Mouse (Mus musculus) midbrain, embryonic 10.5 days (tissue): ENCODE measurements around the gene Ugt1a6b. TPM values are rescaled to one million over a fixed set of nuclear protein-coding genes. Genes with fewer than 3 reads are reported as not detected.
"Not testable (repeated sequence)": the region's sequence is repeated elsewhere in the genome, so short reads cannot be mapped to it uniquely, and the experiment has no call there.

Experiments
- DNase-seq: peaks from one replicate; pipeline ENCODE4 v3.0.0-alpha.2; 2017; ENCODE audit warnings: low spot score
- H3K27ac ChIP-seq: fragments of 300-500 bp; sonication (generic); replicated peaks from 2 replicates; pipeline ENCODE4 v1.5.1; 2016; ENCODE audit warnings: mild to moderate bottlenecking
- H3K27me3 ChIP-seq: fragments of 300-500 bp; sonication (generic); 2 replicates; pipeline ENCODE4 v1.6.1; 2016; ENCODE audit warnings: low read depth, mild to moderate bottlenecking; ENCODE audit not compliant: poor library complexity, severe bottlenecking
- H3K36me3 ChIP-seq: fragments of 300-500 bp; sonication (generic); 2 replicates; pipeline ENCODE4 v1.6.1; 2016; ENCODE audit warnings: mild to moderate bottlenecking, moderate library complexity
- H3K4me1 ChIP-seq: fragments of 300-500 bp; sonication (generic); 2 replicates; pipeline ENCODE4 v1.6.1; 2016
- H3K4me3 ChIP-seq: fragments of 300-500 bp; sonication (generic); 2 replicates; pipeline ENCODE4 v1.5.1; 2016; ENCODE audit warnings: mild to moderate bottlenecking, moderate library complexity
- H3K9me3 ChIP-seq: fragments of 300-500 bp; sonication (generic); replicated peaks from 2 replicates; pipeline ENCODE4 v1.6.1; 2016; ENCODE audit warnings: mild to moderate bottlenecking
- WGBS: fragments of 180-500 bp; shearing (Covaris S2); methylation state at CpG from one replicate; pipeline ENCODE4 v1.1.7; 2016; 5-methylcytosine and 5-hydroxymethylcytosine counted together
- polyA plus RNA-seq: library from polyadenylated mRNA; unstranded; fragments of >200 nt; fragmentation: Nextera tagmentation; extraction: Ambion mirVana; gene quantifications from 2 replicates; pipeline ENCODE4 v1.2.1, GENCODE M21; 2016

Ugt1a6b gene
- polyA plus RNA-seq: not detected in 2 replicates

- not testable (repeated sequence) for H3K4me1 ChIP-seq, H3K27me3 ChIP-seq, H3K27ac ChIP-seq, H3K9me3 ChIP-seq, H3K4me3 ChIP-seq, DNase-seq, H3K36me3 ChIP-seq
- 81% methylated on average over 3 of the region's 3 CpGs for WGBS
Observed at GRCm38 (mm10) chr1:88103019-88103418, at the start of gene Ugt1a6b. TSS of gene Ugt1a6b (plus strand) at chr1:88103252.

GRCm38 (mm10) chr1:88055088-88055487, 48.0 kb upstream of the Ugt1a6b start, which contains the start of gene Ugt1a10:
TSS of gene Ugt1a10 (plus strand) at chr1:88055388.
- Histone ChIP-seq H3K4me3 (no peak within 1 kb of the TSS), H3K27me3 (no peaks in the 10 kb centered on the region)

GRCm38 (mm10) chr1:88066472-88067102, 36.5 kb upstream of the Ugt1a6b start:
- not testable (repeated sequence) for H3K27ac ChIP-seq, H3K9me3 ChIP-seq, H3K27me3 ChIP-seq, H3K36me3 ChIP-seq, DNase-seq, H3K4me3 ChIP-seq, H3K4me1 ChIP-seq
- 59% methylated on average over 1 of the region's 2 CpGs for WGBS

More at GRCm38 (mm10) chr1:88055088-88055487, 48.0 kb upstream of the Ugt1a6b start, which contains the start of gene Ugt1a10:
- no peaks in the 10 kb centered on the region for H3K36me3 ChIP-seq
- no peaks in the 10 kb centered on the region for H3K9me3 ChIP-seq
- no peak within 1 kb of the TSS for H3K27ac ChIP-seq
- 82% methylated on average over 1 of the region's 1 CpGs for WGBS
- DNase-seq: no peak
- no peaks in the 10 kb centered on the region for H3K4me1 ChIP-seq

DNA sequence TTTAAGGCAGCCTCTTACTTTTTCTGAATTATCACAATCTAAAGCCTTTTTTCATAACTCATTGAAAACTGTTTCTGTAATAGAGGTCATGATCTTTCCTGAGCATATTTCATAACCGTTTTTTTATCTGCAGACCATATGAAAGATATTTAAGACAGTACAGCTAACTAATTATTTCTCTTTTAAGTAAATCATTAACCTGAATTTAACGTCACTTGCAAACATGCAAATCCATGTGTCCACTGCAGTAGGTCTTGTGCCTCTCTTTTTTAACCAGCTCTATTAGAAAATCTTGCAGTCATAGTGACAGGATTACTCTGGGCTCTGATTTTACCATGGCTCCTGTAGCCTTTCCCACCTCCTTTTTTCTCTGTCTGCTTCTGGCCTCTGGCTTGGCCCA, 32.6 kb upstream of the Ugt1a6b start, which contains the start of gene Ugt1a9:
Gene Ugt1a9 (plus strand): TSS at position 306 of the 400 bp plus-strand sequence.
- 87% methylated on average over 2 of the region's 2 CpGs for WGBS
- Histone ChIP-seq H3K9me3 (no peaks in the 10 kb centered on the region), H3K27me3 (no peaks in the 10 kb centered on the region)

GRCm38 (mm10) chr1:88070902-88071301, 32.1 kb upstream of the Ugt1a6b start:
- no peak overlapping the region for H3K27ac ChIP-seq
- H3K4me3 ChIP-seq: no peak overlapping the region
- H3K4me1 ChIP-seq: peaks cover 6% of the 10 kb centered on the region; the same call in 1 of the 2 replicates
- H3K9me3 ChIP-seq: no peaks in the 10 kb centered on the region
- no peaks in the 10 kb centered on the region for H3K27me3 ChIP-seq
- H3K36me3 ChIP-seq: no peaks in the 10 kb centered on the region
- no peak for DNase-seq
- 83% methylated on average over 4 of the region's 4 CpGs for WGBS

More for the DNA sequence above, 32.6 kb upstream of the Ugt1a6b start, which contains the start of gene Ugt1a9:
- Histone ChIP-seq H3K4me1 (peaks cover 6% of the 10 kb centered on the region; the same call in 1 of the 2 replicates), H3K4me3 (no peak within 1 kb of the TSS), H3K27ac (no peak within 1 kb of the TSS), H3K36me3 (no peaks in the 10 kb centered on the region)
- no peak for DNase-seq

DNA sequence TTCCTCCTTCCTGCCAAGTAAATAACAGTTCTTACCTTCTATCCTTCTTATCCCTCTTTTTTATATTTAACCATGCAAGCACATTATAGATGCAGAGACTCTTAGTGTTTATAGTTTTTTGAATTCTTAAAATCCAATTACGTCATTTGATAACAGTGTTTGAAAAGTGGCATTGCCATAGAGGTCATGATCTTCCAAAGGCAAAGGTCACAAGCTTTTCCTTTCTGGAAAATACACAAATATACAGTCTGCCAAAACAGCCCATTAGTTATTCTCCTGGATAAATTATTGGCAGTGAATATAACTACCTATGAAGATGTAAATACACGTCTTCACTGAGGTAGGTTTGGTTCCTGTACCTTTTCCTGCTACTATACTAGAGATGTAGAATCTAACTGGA, 28.6 kb upstream of the Ugt1a6b start:
- Histone ChIP-seq H3K4me1 (peaks cover 4% of the 10 kb centered on the region; the same call in 1 of the 2 replicates), H3K9me3 (no peaks in the 10 kb centered on the region), H3K27ac (no peak overlapping the region), H3K27me3 (no peaks in the 10 kb centered on the region), H3K36me3 (no peaks in the 10 kb centered on the region), H3K4me3 (no peak overlapping the region)
- WGBS: 96% methylated on average over 2 of the region's 2 CpGs
- no peak for DNase-seq

DNA sequence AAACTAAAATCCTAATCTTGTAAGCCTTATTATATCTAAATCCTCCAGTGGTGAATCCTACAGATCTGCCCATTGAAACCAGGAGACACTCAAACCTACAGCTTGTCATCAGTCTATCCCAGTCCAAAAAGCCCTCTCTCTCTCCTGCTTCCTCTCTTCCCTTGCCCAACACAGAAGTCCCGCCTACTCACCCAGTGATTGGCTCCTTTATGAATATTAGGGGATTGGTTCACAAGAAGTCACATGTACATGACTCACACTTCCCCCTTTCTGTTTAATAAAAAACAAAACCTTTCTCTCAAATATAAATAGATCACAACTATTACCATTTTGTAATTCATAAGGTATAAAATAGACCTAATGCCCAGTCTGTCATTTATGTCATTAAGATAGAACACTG, 25.9 kb upstream of the Ugt1a6b start:
- no peaks in the 10 kb centered on the region for H3K27me3 ChIP-seq
- H3K4me3 ChIP-seq: no peak overlapping the region
- no peaks in the 10 kb centered on the region for H3K9me3 ChIP-seq
- H3K36me3 ChIP-seq: no peaks in the 10 kb centered on the region
- no peak for DNase-seq
- WGBS: 82% methylated on average over 1 of the region's 1 CpGs
- no peaks in the 10 kb centered on the region for H3K4me1 ChIP-seq
- no peak overlapping the region for H3K27ac ChIP-seq

DNA sequence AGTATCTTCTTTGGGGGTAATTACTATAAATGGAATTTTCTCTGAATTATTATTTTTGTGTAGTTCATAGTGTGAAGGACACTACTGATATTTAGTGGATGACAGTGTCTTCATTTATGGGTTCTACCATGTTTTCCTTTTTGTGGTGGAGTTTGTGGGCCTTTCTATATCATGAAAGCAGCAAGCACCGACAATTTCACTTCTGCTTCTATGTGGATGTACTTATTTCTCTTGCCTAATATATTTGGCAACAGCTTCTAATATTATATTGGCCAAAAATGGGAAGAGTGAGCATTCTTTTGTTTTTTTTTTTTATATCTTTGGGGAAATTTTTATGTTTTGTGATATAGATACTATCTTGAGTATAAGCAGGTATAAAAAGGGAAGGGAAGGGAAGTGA, 21.4 kb upstream of the Ugt1a6b start:
- Histone ChIP-seq H3K36me3 (no peaks in the 10 kb centered on the region), H3K27ac (no peak overlapping the region), H3K4me1 (no peaks in the 10 kb centered on the region), H3K4me3 (no peak overlapping the region), H3K9me3 (no peaks in the 10 kb centered on the region), H3K27me3 (no peaks in the 10 kb centered on the region)
- WGBS: 91% methylated on average over 1 of the region's 1 CpGs
- DNase-seq: no peak

DNA sequence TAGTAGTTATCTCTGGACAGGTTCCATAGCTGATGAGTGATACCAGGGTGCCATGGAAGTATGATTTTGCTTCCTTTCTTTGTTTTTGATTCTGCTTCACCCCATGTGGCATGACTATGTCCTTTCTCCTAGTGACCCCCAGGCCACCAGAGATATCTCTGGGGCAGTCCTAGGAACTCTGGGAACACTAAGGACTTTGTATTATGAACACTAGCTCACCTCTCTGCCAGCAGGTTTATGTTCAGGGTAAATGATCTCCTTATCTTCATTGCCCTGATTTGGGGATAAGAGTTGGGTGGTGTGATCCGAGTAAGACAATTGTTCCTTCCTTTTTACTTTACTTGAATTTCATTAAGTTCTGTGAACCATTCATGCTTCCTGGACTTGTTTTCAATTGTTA, 16.9 kb upstream of the Ugt1a6b start:
- no peaks in the 10 kb centered on the region for H3K9me3 ChIP-seq
- no peaks in the 10 kb centered on the region for H3K36me3 ChIP-seq
- 79% methylated on average over 1 of the region's 1 CpGs for WGBS
- no peak for DNase-seq
- no peak overlapping the region for H3K4me3 ChIP-seq
- H3K27me3 ChIP-seq: no peaks in the 10 kb centered on the region
- H3K4me1 ChIP-seq: no peaks in the 10 kb centered on the region
- H3K27ac ChIP-seq: no peak overlapping the region

DNA sequence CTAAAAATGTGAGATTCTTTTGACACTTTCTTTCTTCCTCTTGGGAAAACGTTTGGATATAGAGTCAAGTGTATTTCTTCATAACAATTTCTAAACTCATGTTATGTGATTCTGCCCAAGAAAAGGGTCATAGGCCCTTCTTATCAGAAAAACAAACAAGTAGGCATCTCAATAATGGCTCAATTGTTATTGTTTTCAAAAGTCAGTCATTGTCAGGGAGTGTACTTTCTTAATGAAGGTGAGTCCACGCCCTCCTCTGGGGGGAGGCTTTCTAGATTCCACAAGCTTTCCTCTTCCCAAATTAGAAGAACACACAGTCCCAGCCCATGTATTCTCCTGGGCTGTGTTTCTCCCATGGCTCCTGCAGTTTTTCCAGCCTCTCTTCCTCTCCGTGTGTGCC, 15.5 kb upstream of the Ugt1a6b start, which contains the start of gene Ugt1a8:
Gene Ugt1a8 (plus strand): TSS at position 301 of the 400 bp plus-strand sequence.
- no peak within 1 kb of the TSS for H3K27ac ChIP-seq
- no peak for DNase-seq
- H3K9me3 ChIP-seq: no peaks in the 10 kb centered on the region
- no peaks in the 10 kb centered on the region for H3K27me3 ChIP-seq
- no peak within 1 kb of the TSS for H3K4me3 ChIP-seq
- no peaks in the 10 kb centered on the region for H3K4me1 ChIP-seq
- H3K36me3 ChIP-seq: no peaks in the 10 kb centered on the region
- WGBS: 79% methylated on average over 3 of the region's 3 CpGs

- no peak overlapping the region for H3K4me3 ChIP-seq
- no peaks in the 10 kb centered on the region for H3K36me3 ChIP-seq
- H3K9me3 ChIP-seq: no peaks in the 10 kb centered on the region
- no peaks in the 10 kb centered on the region for H3K27me3 ChIP-seq
- no peaks in the 10 kb centered on the region for H3K4me1 ChIP-seq
- DNase-seq: no peak
- H3K27ac ChIP-seq: no peak overlapping the region
Observed at GRCm38 (mm10) chr1:88092341-88092740, 10.7 kb upstream of the Ugt1a6b start.

- 80% methylated on average over 3 of the region's 3 CpGs for WGBS
- H3K36me3 ChIP-seq, H3K9me3 ChIP-seq, H3K4me1 ChIP-seq, H3K27me3 ChIP-seq, H3K4me3 ChIP-seq, DNase-seq, H3K27ac ChIP-seq: not testable (repeated sequence)
Observed at GRCm38 (mm10) chr1:88094270-88094676, 8.8 kb upstream of the Ugt1a6b start.

- 79% methylated on average over 10 of the region's 10 CpGs for WGBS
- Histone ChIP-seq H3K27ac (no peak within 1 kb of the TSS), H3K4me1 (no peaks in the 10 kb centered on the region), H3K36me3 (no peaks in the 10 kb centered on the region), H3K4me3 (no peak within 1 kb of the TSS), H3K27me3 (no peaks in the 10 kb centered on the region), H3K9me3 (no peaks in the 10 kb centered on the region)
- DNase-seq: no peak
Observed at GRCm38 (mm10) chr1:88094941-88095492, 8.0 kb upstream of the Ugt1a6b start, which contains the start of gene Ugt1a7c. TSS of gene Ugt1a7c (plus strand) at chr1:88095062.
